Mouse (Mus musculus) embryonic fibroblast, embryonic 13.5 days (primary cell): ENCODE data around the gene Wdr59. TPM values are rescaled to one million over a fixed set of nuclear protein-coding genes. Genes with fewer than 3 reads are reported as not detected.

Experiments
- H3K27ac ChIP-seq: 2 replicates; pipeline ENCODE4 v1.5.1; 2012; ENCODE audit warnings: low read length, control low read depth, inconsistent platforms; ENCODE audit not compliant: insufficient read depth
- H3K4me1 ChIP-seq: 2 replicates; pipeline ENCODE4 v1.6.1; 2011; ENCODE audit warnings: low read length; ENCODE audit not compliant: control insufficient read depth, insufficient read depth
- H3K4me3 ChIP-seq: 2 replicates; pipeline ENCODE4 v1.5.1; 2011; ENCODE audit warnings: mild to moderate bottlenecking, control low read depth, low read length; ENCODE audit not compliant: insufficient read depth
- CTCF ChIP-seq: IDR thresholded peaks from 2 replicates; pipeline ENCODE4 v1.5.1; 2011; ENCODE audit warnings: mild to moderate bottlenecking, control low read depth, low read length, moderate library complexity, borderline replicate concordance; ENCODE audit not compliant: insufficient read depth
- POLR2A ChIP-seq: IDR thresholded peaks from 2 replicates; pipeline ENCODE4 v1.6.1; 2011; ENCODE audit warnings: low read depth, mild to moderate bottlenecking, control low read depth, low read length, moderate library complexity
- polyA plus RNA-seq: library from polyadenylated mRNA; stranded (reverse); fragments of >200 nt; gene quantifications from 2 replicates; pipeline ENCODE4 v1.2.4, GENCODE M21; 2011; ENCODE audit warnings: low read depth; ENCODE audit not compliant: missing spikeins, insufficient read length

Gene Wdr59
- polyA plus RNA-seq, 1 experiment, result 10.9 TPM

DNA sequence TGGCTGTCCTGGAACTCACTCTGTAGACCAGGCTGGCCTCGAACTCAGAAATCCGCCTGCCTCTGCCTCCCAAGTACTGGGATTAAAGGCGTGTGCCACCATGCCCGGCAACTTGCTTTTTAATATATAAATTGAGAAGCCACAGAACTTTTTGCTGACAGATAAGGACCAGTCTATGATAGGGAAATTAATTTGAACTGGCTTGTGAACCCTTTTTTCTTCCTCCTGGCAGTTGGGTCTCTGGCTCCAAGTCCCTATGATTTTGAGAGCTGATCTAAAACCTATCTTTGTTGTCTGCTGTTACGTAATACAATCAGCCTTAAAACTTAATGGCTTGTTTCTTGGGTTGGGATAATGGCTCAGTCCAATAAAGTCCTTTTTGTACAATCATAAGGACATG is 41.2 kb upstream of the Wdr59 start:
- Histone ChIP-seq H3K4me3 (no peak overlapping the region), H3K4me1 (peaks cover 5% of the 10 kb centered on the region; the same call in 1 of the 2 replicates), H3K27ac (no peak overlapping the region)
- TF ChIP-seq CTCF (no peak), POLR2A (no peak)

DNA sequence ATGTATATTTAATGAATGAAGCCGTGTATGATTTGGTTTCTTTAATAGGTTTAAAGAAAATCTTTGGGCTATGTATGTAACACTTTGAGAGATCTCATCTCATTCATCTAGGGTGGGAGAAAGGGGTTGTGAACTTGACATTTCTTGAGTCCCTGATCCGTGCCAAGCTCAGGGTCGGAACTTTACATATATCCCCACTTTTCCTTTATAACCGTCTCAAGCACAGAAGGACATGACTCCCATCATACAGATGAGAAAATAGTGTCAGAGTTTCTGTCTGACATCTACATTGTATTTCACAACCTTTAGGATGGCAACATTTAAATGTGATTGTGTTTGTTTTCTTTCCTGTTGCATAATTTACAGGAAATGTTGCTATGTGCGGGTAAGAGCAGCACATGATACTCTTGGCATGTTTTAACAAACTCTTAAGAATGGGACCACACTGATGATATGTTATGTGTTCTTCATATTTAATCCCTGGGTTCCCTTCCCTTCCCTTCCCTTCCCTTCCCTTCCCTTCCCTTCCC is 40.4 kb upstream of the Wdr59 start:
- TF ChIP-seq CTCF, result no peak
- TF ChIP-seq POLR2A, result no peak
- H3K27ac ChIP-seq, result no peak overlapping the region
- peaks cover 3% of the 10 kb centered on the region; the same call in 1 of the 2 replicates for H3K4me1 ChIP-seq
- no peak overlapping the region for H3K4me3 ChIP-seq

GRCm38 (mm10) chr8:111561824-111562223 is 39.9 kb upstream of the Wdr59 start:
- no peak for TF ChIP-seq POLR2A
- TF ChIP-seq CTCF, result no peak
- Histone ChIP-seq H3K4me3 (no peak overlapping the region), H3K4me1 (peaks cover 3% of the 10 kb centered on the region; the same call in 1 of the 2 replicates), H3K27ac (no peak overlapping the region)

DNA sequence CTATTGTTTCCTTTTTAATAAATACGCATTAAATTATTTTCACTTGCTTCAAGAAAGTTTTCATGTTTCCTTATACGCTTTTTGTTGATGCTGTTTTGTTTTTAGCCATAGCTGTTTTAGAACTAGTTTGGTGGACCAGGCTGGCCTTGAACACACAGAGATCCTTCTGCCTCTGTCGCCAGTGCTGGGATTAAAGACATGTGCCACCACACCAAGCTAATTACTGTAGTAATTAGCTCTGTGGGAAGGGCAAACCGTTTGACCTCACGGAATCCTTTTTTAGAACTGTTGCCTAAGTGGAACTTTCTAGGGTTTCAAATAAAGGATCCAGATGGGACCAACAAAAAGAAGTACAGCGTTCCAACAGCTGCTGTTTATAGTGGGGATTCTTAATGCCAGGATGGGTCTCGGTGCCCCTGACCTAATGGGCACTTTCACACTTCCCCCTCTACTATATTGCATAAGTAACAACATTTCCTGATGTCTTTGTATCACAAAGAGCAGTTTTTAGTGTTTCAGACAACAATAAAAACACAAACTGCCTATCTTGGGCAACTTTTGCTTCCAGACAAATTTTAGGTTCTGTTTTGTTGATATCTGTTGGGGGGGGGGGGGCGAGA is 29.7 kb upstream of the Wdr59 start:
- peaks cover 14% of the 10 kb centered on the region for H3K4me1 ChIP-seq
- no peak for TF ChIP-seq CTCF
- no peak for TF ChIP-seq POLR2A
- H3K27ac ChIP-seq, result no peak overlapping the region
- no peak overlapping the region for H3K4me3 ChIP-seq

DNA sequence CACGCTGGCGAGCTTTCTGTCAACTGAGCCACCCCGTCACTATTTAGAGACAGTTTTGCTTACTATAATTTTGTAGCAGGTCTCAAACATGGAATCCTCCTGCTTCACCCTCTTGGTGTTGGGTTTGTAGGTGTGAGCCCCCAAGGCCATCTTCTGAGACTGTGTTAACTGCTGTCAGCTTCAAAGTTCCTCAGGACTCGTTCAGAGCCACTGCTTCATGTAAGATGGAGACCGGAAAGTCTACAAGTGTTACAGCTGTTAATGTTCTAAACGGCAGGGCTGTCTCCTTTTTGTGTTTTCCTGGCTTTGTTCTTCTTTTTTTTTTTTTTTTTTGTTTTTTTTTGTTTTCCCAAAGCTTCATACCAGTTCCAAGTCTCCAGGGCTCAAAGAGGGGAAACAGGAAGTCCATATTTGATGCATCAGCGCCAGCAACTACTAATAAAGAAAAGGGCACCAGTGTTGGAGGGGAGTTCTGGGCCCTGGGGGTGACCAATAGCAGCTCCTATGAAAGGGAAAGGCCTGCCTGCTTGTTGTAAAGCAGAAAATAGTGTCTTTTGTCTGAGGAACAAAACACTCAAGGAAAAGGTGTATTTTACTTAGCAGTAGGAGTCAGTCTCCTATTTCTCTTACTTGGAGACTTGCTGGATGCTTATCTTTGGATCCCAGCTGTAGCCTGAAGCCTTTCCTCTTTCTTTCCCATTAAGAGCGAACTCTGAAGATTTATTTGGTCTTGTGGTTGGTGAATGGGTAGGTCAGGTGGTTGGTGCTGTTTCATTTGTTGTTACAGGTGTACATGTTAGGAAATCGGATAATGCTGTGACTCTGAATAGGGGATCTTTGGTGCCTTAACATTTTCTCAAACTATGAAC is 28.3 kb upstream of the Wdr59 start:
- TF ChIP-seq POLR2A (no peak), CTCF (no peak)
- Histone ChIP-seq H3K4me3 (no peak overlapping the region), H3K4me1 (peaks cover 14% of the 10 kb centered on the region), H3K27ac (no peak overlapping the region)

DNA sequence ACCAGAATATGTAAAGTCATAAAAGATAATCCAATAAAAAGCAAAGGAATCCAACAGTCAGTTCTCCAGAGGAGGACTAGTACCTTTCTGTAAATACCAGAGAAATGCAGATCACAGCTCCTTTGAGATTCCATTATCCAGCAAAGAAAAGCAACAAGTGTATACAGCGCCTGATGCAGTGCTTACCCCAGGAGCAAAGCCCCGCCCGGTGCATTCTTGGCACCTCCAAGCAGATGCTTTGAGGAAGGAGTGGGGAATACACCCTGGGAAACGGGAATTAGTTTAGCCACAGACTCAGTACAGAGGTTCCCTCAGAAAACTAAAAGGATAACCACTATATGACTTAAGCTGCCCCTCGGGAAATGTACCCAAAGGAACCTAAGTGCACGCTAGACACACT is 26.3 kb upstream of the Wdr59 start:
- TF ChIP-seq POLR2A (no peak), CTCF (no peak)
- H3K27ac ChIP-seq, result no peak overlapping the region
- H3K4me1 ChIP-seq, result peaks cover 14% of the 10 kb centered on the region
- no peak overlapping the region for H3K4me3 ChIP-seq

GRCm38 (mm10) chr8:111547144-111547543 is 25.3 kb upstream of the Wdr59 start:
- H3K4me1 ChIP-seq, result peaks cover 14% of the 10 kb centered on the region
- peak overlapping the region; percentile 85; the same call in 1 of the 2 replicates for H3K27ac ChIP-seq
- no peak for TF ChIP-seq CTCF
- TF ChIP-seq POLR2A, result no peak
- H3K4me3 ChIP-seq, result no peak overlapping the region

- no peak overlapping the region for H3K27ac ChIP-seq
- TF ChIP-seq CTCF (no peak), POLR2A (no peak)
- H3K4me3 ChIP-seq, result no peak overlapping the region
- H3K4me1 ChIP-seq, result peaks cover 14% of the 10 kb centered on the region
Measured at GRCm38 (mm10) chr8:111545406-111546156, 23.7 kb upstream of the Wdr59 start.

DNA sequence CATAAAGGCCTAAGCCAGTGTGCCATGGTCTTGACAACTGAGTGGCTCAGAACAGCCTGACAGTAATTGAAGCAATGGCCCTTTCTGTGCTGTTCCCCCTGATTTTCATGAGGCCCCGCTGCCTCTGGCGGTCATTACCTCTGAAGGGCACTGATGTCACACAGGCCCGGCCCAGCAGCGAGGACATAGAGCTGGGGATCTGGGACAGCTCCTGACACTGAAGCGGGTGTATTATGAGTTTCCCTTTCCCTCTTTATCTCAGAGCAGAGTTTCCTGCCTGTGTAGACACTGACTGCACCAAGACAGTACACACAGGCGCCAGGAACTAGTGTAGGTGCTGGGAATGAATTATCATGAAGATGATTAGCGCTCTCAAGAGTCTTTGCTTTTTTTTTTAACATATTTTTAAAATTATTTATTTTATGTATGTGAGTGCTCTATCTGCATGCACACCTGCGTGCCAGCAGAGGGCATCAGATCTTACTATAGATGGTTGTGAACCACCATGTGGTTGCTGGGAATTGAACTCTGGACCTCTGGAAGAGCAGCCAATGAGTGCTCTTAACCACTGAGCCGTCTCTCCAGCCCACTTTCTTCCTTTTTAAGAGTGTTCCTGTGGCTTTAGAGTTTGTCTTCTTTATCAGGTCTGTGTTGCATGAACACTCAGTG is 22.0 kb upstream of the Wdr59 start:
- Histone ChIP-seq H3K4me3 (no peak overlapping the region), H3K4me1 (peaks cover 21% of the 10 kb centered on the region), H3K27ac (no peak overlapping the region)
- TF ChIP-seq POLR2A (no peak), CTCF (no peak)
